Mouse (Mus musculus): ENCODE data around the gene Arhgap33. TPM values are rescaled to one million over a fixed set of nuclear protein-coding genes. Genes with fewer than 3 reads are reported as not detected.

Gene Arhgap33
- polyA plus RNA-seq, 1 experiment, result 78.5 TPM

- no peak for TF ChIP-seq GATA1 (IDR thresholded peaks at IDR 0.05; ENCODE audit: low read length)
These were observed 3.5 kb downstream of the Arhgap33 start for GRCm38 (mm10) chr7:30531291-30531815.

- TF ChIP-seq GATA1 (IDR thresholded peaks at IDR 0.05; ENCODE audit: low read length), result no peak
These were observed 7.9 kb downstream of the Arhgap33 start for GRCm38 (mm10) chr7:30526981-30527380.

DNA sequence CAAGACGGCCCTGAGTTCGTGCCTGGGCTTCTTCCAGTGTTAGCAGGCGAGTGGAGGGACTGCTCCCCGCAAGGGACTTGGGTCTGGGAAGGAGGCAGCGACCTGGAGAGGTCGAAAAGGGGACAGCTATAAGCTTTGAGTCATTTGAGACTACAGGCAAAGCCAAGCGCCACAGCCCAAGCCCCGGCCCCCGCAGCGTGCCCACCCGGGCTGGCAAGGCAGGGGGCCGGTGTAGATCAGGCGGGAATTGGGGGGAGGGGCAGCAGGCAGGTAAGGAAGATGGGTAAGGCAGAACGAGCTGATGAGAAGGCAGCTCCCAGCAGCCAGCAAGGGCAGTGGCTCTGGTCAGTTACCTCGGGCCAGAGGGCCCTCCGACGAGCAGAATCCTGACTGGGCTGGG, 8.5 kb downstream of the Arhgap33 start:
- no peak for TF ChIP-seq GATA1 (IDR thresholded peaks at IDR 0.05; ENCODE audit: low read length)

GRCm38 (mm10) chr7:30525954-30526353, 8.9 kb downstream of the Arhgap33 start:
- TF ChIP-seq GATA1 (IDR thresholded peaks at IDR 0.05; ENCODE audit: low read length), result no peak

DNA sequence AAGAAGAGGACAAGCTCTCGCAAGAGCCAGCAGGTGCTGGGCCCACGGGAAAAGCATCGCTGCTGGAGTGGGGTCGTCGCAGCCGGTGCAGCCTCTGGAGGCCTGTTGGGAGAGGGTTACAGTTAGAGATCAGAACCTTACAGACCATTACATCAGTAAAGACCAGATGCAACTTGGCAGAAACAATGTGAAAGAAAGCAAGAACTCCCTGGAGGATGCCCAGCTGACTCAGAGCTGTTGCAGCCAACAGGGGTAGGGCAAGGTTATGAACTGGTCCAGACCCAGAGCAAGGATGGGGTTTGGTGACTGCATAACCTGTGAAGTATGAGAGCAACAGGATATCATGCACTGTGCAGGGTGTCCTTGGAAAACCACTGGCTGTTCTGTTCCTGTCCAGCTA, 10.4 kb downstream of the Arhgap33 start:
- TF ChIP-seq GATA1 (IDR thresholded peaks at IDR 0.05; ENCODE audit: low read length), result no peak

- no peak for TF ChIP-seq GATA1 (IDR thresholded peaks at IDR 0.05; ENCODE audit: low read length)
These were observed 12.0 kb downstream of the Arhgap33 start for GRCm38 (mm10) chr7:30522871-30523270.

GRCm38 (mm10) chr7:30520856-30521255, 14.0 kb downstream of the Arhgap33 start:
- no peak for TF ChIP-seq GATA1 (IDR thresholded peaks at IDR 0.05; ENCODE audit: low read length)

GRCm38 (mm10) chr7:30520396-30520795, 14.5 kb downstream of the Arhgap33 start:
- no peak for TF ChIP-seq GATA1 (IDR thresholded peaks at IDR 0.05; ENCODE audit: low read length)

DNA sequence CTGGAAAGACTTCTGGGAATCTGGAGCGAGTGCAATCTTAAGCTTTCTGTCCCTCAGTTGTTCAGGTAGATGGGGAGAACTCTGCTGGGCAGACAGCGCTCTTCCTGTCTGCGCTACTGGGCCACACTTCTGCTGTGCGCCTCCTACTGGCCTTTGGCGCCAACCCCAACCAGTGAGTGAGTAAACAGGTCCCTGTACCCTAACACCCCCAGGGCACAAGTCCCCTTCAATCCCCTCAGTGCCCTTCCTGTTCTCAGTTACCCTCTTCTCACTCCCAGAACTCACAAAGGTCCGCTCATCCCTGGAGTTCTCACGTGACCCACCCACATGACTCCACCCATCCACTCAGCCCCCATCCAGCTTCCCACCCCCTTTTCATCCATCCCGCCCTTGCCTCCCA, 16.5 kb downstream of the Arhgap33 start:
- no peak for TF ChIP-seq GATA1 (IDR thresholded peaks at IDR 0.05; ENCODE audit: low read length)

- TF ChIP-seq GATA1 (IDR thresholded peaks at IDR 0.05; ENCODE audit: low read length), result no peak
These were observed 19.7 kb downstream of the Arhgap33 start for GRCm38 (mm10) chr7:30515003-30515760.

DNA sequence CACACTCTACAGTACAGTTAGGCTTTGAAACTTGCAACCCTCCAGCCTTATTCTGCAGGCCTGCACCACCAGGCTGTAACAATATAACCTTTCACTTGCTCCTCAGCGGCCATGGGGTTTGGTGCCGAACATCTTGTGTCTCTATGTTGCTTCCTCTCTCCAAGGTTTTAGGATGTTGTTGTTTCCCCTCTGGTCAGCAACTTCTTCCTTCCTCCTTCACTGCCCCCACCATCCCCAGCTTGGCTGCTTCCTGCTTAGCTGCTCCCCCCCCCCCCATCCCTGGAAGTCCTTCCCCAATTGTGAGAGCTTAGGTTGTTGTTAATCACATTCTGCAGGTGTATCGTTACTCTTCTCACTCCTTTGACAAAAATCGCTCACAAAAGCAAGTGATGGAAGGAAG, 26.8 kb downstream of the Arhgap33 start:
- no peak for TF ChIP-seq GATA1 (IDR thresholded peaks at IDR 0.05; ENCODE audit: low read length)

- TF ChIP-seq GATA1 (IDR thresholded peaks at IDR 0.05; ENCODE audit: low read length), result no peak
These were observed 41.4 kb downstream of the Arhgap33 start, which contains the start of gene Prodh2 for GRCm38 (mm10) chr7:30493401-30493931. Gene Prodh2 (plus strand): TSS chr7:30493622.

- no peak for TF ChIP-seq GATA1 (IDR thresholded peaks at IDR 0.05; ENCODE audit: low read length)
These were observed 42.1 kb downstream of the Arhgap33 start for GRCm38 (mm10) chr7:30492765-30493164.

- TF ChIP-seq GATA1 (IDR thresholded peaks at IDR 0.05; ENCODE audit: low read length), result no peak
These were observed 43.9 kb downstream of the Arhgap33 start for GRCm38 (mm10) chr7:30490957-30491307.

DNA sequence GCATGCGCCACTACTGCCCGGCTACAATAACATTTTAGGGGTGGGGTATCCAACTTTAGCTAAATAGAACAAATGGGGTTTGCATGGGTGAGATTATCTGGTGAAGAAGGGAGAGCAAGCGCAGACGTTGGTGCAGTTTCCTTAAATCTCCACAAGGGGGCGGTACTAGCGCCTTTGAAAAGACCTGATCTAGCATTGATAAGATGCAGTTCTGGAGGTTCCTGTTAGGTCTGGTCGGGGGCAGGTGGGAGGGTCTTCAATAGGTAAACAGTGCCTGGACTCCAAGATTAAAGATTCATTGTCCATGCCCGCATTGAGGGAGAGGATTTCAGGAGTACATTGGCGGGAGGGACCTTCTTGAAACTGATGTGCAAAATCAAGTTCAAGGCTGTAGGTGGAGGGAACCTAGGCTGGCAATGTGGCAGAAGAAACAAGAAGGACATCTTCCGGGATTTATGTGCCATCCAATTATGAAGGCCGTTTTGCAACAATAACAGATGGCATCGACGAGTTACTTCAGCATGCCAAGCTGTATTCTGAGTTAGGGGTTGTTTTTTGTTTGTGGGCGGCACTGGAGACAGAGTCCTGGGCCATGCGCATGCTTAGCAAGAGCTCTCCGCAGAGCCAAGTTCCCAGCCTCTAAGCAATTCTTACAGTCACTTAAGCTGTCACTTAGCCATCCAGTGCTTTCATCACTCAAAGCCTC, 44.5 kb downstream of the Arhgap33 start:
- no peak for TF ChIP-seq GATA1 (IDR thresholded peaks at IDR 0.05; ENCODE audit: low read length)

GRCm38 (mm10) chr7:30484250-30484649, 50.6 kb downstream of the Arhgap33 start:
- TF ChIP-seq GATA1 (IDR thresholded peaks at IDR 0.05; ENCODE audit: low read length), result no peak
